Mouse (Mus musculus): ENCODE data around the gene Olfr1323.

The Olfr1323 gene

DNA sequence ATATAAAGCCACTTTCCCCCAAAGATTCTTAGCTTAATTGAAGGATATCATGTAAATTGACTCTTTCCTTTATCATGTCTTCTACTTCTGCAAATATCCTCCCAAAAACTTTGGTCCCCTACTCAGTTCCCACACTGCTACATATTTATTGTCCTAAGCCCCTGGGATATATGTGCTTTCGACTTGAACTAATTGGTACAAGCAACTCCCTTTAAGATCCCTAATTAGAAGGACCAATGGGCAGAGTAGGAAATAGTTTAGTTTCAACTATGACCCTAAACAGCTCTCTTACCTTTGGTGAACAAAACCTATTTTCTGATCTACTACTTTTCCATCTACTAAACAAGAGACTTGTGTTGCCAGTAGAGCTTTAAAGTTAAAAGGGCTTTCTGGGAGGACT, at the start of gene Olfr1323:
Olfr1323 (minus strand) TSS at position 101 of the 400 bp plus-strand sequence.
- no peak for DNase-seq (ENCODE audit: low read depth, low spot score)

DNA sequence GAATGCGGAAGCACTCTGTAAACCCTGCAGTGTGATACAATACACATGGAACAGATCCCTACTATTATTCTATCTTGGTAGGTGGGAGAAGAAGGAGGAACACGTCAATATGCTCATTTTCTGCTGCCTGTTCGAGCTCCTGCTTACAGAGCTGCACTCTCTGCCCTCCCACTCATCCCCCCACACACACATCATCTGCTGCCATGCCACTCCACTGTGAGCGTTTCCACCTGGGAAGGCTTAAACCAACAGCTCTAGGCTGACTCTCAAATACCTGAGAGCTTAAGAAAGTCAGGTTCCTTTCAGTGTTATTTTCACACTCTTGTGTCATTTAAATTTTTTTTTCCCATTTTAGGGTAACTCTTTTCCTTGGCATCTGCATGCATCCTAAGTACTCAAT, 6.9 kb downstream of the Olfr1323 start:
- peak; percentile 47 for DNase-seq (ENCODE audit: low read depth, low spot score)

All from brain, adult 2 months (tissue).